Mouse (Mus musculus): ENCODE measurements around the gene Dnajc10. TPM values are rescaled to one million over a fixed set of nuclear protein-coding genes. Genes with fewer than 3 reads are reported as not detected.

Gene Dnajc10
- polyA plus RNA-seq, 1 experiment from 2014 or later: 66.9 TPM

GRCm38 (mm10) chr2:80303957-80304356 is 11.3 kb upstream of the Dnajc10 start:
- H3K4me3 ChIP-seq (replicated peaks): no peak overlapping the region
- H3K9me3 ChIP-seq: no peaks in the 10 kb centered on the region
- no peak overlapping the region for H3K9ac ChIP-seq
- H3K27me3 ChIP-seq (replicated peaks): no peaks in the 10 kb centered on the region
- no peak overlapping the region for H3K27ac ChIP-seq
- H3K4me2 ChIP-seq: no peak overlapping the region
- no peaks in the 10 kb centered on the region for H3K4me1 ChIP-seq
- no peak for ATAC-seq (ENCODE audit: insufficient read depth, low FRiP score, low read depth)
- no peaks in the 10 kb centered on the region for H3K36me3 ChIP-seq
- 94% methylated on average over 2 of the region's 2 CpGs for WGBS

DNA sequence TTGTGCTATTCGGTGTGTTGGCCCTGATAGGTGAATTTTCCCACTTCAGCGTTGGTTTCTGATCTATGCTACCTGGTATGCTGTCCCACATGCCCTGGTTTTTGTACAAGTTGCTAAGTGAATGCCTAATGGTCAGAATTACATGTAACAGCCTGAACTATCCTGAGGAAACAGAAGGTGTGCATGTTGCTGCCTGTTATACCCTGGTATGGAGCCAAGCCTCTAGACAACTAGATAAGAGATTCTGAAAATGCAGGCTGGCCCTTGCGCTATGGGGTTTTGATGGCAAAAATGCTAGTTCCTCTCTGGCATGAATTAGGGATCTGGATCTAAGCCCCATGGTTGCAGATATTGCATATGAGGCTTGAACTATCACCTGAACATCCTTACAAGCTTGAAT is 7.6 kb upstream of the Dnajc10 start:
- no peaks in the 10 kb centered on the region for H3K36me3 ChIP-seq
- no peaks in the 10 kb centered on the region for H3K4me1 ChIP-seq
- H3K4me2 ChIP-seq: no peak overlapping the region
- H3K27me3 ChIP-seq (replicated peaks): no peaks in the 10 kb centered on the region
- ATAC-seq (ENCODE audit: insufficient read depth, low FRiP score, low read depth): no peak
- H3K9ac ChIP-seq: no peak overlapping the region
- no peak overlapping the region for H3K27ac ChIP-seq
- no peaks in the 10 kb centered on the region for H3K9me3 ChIP-seq
- no peak overlapping the region for H3K4me3 ChIP-seq (replicated peaks)
- WGBS: 90% methylated on average over 3 of the region's 3 CpGs

GRCm38 (mm10) chr2:80309775-80310174 is 5.5 kb upstream of the Dnajc10 start:
- Histone ChIP-seq H3K9ac (no peak overlapping the region), H3K9me3 (no peaks in the 10 kb centered on the region), H3K4me1 (no peaks in the 10 kb centered on the region), H3K36me3 (no peaks in the 10 kb centered on the region), H3K27me3 (replicated peaks) (no peaks in the 10 kb centered on the region), H3K4me2 (no peak overlapping the region), H3K27ac (no peak overlapping the region), H3K4me3 (replicated peaks) (no peak overlapping the region)
- WGBS: 65% methylated on average over 4 of the region's 4 CpGs
- ATAC-seq (ENCODE audit: insufficient read depth, low FRiP score, low read depth): no peak

- Histone ChIP-seq H3K9me3 (no peaks in the 10 kb centered on the region), H3K27ac (no peak overlapping the region), H3K9ac (no peak overlapping the region), H3K36me3 (no peaks in the 10 kb centered on the region), H3K4me2 (no peak overlapping the region), H3K4me1 (no peaks in the 10 kb centered on the region), H3K4me3 (replicated peaks) (no peak overlapping the region), H3K27me3 (replicated peaks) (no peaks in the 10 kb centered on the region)
- WGBS: 47% methylated on average over 4 of the region's 4 CpGs
- no peak for ATAC-seq (ENCODE audit: insufficient read depth, low FRiP score, low read depth)
Observed at GRCm38 (mm10) chr2:80310772-80311171, 4.5 kb upstream of the Dnajc10 start.

- Histone ChIP-seq H3K9ac (no peak overlapping the region), H3K27me3 (replicated peaks) (no peaks in the 10 kb centered on the region), H3K4me2 (no peak overlapping the region), H3K27ac (no peak overlapping the region), H3K9me3 (no peaks in the 10 kb centered on the region), H3K4me3 (replicated peaks) (no peak overlapping the region), H3K4me1 (no peaks in the 10 kb centered on the region), H3K36me3 (no peaks in the 10 kb centered on the region)
- WGBS: 68% methylated on average over 4 of the region's 4 CpGs
- ATAC-seq (ENCODE audit: insufficient read depth, low FRiP score, low read depth): no peak
Observed at GRCm38 (mm10) chr2:80311350-80311749, 3.9 kb upstream of the Dnajc10 start.

DNA sequence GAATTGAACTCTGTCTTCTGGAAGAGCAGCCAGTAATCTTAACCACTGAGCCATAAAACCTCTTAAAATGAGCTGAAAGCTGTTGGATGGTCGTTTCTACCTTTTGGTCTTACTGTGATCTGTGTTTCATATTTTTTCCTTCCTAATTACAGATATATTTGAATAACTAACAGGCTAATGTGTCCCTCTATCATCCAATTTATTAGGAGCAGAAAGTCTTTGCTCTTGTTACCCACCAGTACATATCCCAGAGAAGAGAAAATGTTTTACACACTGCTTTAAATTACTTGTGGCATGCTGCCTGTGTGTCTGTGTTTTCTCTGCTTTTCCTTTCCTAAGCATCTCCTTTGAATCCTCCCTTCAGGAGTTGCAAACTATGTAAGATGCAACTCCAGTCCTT is 1.1 kb upstream of the Dnajc10 start:
- no peaks in the 10 kb centered on the region for H3K36me3 ChIP-seq
- ATAC-seq (ENCODE audit: insufficient read depth, low FRiP score, low read depth): no peak
- no peaks in the 10 kb centered on the region for H3K9me3 ChIP-seq
- no peaks in the 10 kb centered on the region for H3K27me3 ChIP-seq (replicated peaks)
- 40% methylated on average over 1 of the region's 1 CpGs for WGBS
- peak overlapping the region; percentile 1; the same call in 1 of the 2 replicates for H3K4me2 ChIP-seq
- H3K4me3 ChIP-seq (replicated peaks): no peak overlapping the region
- no peak overlapping the region for H3K9ac ChIP-seq
- H3K27ac ChIP-seq: no peak overlapping the region
- no peaks in the 10 kb centered on the region for H3K4me1 ChIP-seq

- 25% methylated on average over 7 of the region's 7 CpGs for WGBS
- H3K27me3 ChIP-seq (replicated peaks): no peaks in the 10 kb centered on the region
- H3K9me3 ChIP-seq: no peaks in the 10 kb centered on the region
- H3K9ac ChIP-seq: no peak overlapping the region
- H3K4me2 ChIP-seq: peak overlapping the region; percentile 72
- ATAC-seq (ENCODE audit: insufficient read depth, low FRiP score, low read depth): no peak
- H3K27ac ChIP-seq: peak overlapping the region; percentile 98
- H3K4me3 ChIP-seq (replicated peaks): peak overlapping the region; percentile 88
- no peaks in the 10 kb centered on the region for H3K4me1 ChIP-seq
- no peaks in the 10 kb centered on the region for H3K36me3 ChIP-seq
Observed at GRCm38 (mm10) chr2:80314854-80315241, 418 bp upstream of the Dnajc10 start.

GRCm38 (mm10) chr2:80322878-80323277 is 7.6 kb downstream of the Dnajc10 start:
- no peaks in the 10 kb centered on the region for H3K4me1 ChIP-seq
- H3K9ac ChIP-seq: no peak overlapping the region
- no peaks in the 10 kb centered on the region for H3K27me3 ChIP-seq (replicated peaks)
- H3K9me3 ChIP-seq: no peaks in the 10 kb centered on the region
- no peak overlapping the region for H3K27ac ChIP-seq
- H3K4me3 ChIP-seq (replicated peaks): no peak overlapping the region
- no peak for ATAC-seq (ENCODE audit: insufficient read depth, low FRiP score, low read depth)
- WGBS: 92% methylated on average over 4 of the region's 4 CpGs
- no peak overlapping the region for H3K4me2 ChIP-seq
- H3K36me3 ChIP-seq: peaks cover 21% of the 10 kb centered on the region

GRCm38 (mm10) chr2:80325779-80326178 is 10.5 kb downstream of the Dnajc10 start:
- no peak overlapping the region for H3K9ac ChIP-seq
- H3K9me3 ChIP-seq: no peaks in the 10 kb centered on the region
- no peak overlapping the region for H3K4me3 ChIP-seq (replicated peaks)
- no peaks in the 10 kb centered on the region for H3K4me1 ChIP-seq
- no peak overlapping the region for H3K27ac ChIP-seq
- H3K36me3 ChIP-seq: peaks cover 21% of the 10 kb centered on the region
- ATAC-seq (ENCODE audit: insufficient read depth, low FRiP score, low read depth): no peak
- 93% methylated on average over 2 of the region's 2 CpGs for WGBS
- no peaks in the 10 kb centered on the region for H3K27me3 ChIP-seq (replicated peaks)
- no peak overlapping the region for H3K4me2 ChIP-seq

DNA sequence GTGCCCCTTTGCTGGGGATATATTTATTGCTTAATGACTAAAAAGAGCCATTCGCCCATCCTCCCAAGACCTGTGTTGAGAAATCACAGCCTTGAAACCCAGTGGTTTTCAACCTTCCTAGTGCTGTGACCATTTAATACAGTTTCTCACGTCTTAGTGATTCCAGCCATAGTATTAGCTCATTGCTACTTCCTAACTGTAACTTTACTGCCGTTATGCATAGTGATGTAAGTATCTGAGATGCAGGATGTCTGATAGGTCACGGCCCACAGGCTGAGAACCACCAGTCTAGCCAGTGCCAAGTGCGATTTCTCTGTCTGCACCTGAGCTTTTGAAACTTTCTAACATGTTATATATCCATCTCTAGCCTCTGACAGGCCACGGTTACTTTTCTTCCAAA is 12.0 kb downstream of the Dnajc10 start:
- Histone ChIP-seq H3K4me2 (no peak overlapping the region), H3K4me3 (replicated peaks) (no peak overlapping the region), H3K9ac (no peak overlapping the region), H3K9me3 (no peaks in the 10 kb centered on the region), H3K4me1 (no peaks in the 10 kb centered on the region), H3K27me3 (replicated peaks) (no peaks in the 10 kb centered on the region), H3K27ac (no peak overlapping the region), H3K36me3 (peaks cover 17% of the 10 kb centered on the region)
- no peak for ATAC-seq (ENCODE audit: insufficient read depth, low FRiP score, low read depth)
- WGBS: 88% methylated on average over 6 of the region's 6 CpGs

DNA sequence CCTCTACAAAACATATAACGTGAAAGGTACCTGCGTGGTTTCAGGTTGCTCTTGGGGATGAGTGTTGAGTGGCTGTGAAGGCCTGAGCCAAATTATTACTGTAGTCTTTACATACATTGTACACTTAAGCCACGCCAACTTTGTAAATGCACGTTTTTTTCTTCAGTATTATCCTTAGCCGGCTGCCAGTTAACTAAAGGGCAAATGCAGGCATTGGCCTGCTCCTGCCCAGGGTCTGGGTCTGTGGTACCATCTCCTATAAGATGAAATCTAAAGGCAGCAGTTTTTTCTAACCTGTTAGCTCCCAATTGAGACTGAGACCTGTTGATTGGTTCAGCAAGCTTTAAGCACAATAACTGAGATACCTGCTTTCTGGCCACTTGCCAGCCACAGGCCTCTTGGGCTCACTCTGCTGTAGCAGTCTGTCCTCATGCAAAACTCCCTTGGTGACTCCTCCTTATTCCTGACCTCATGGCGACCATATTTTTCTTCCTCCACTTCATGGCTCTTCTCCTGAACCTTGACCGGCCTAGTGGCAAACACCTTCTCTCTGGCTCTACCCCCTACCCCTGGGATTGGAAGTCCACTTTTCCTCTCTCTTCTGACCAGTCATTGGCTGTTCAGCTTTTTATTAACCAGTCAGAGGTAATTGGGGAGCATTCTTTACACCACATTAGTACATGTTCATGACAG is 13.8 kb downstream of the Dnajc10 start:
- Histone ChIP-seq H3K9ac (no peak overlapping the region), H3K27ac (no peak overlapping the region), H3K4me1 (no peaks in the 10 kb centered on the region), H3K4me3 (replicated peaks) (no peak overlapping the region), H3K9me3 (no peaks in the 10 kb centered on the region), H3K36me3 (peaks cover 11% of the 10 kb centered on the region), H3K4me2 (no peak overlapping the region), H3K27me3 (replicated peaks) (no peaks in the 10 kb centered on the region)
- no peak for ATAC-seq (ENCODE audit: insufficient read depth, low FRiP score, low read depth)
- WGBS: 90% methylated on average over 7 of the region's 7 CpGs

GRCm38 (mm10) chr2:80340537-80340936 is 25.3 kb downstream of the Dnajc10 start:
- Histone ChIP-seq H3K27me3 (replicated peaks) (no peaks in the 10 kb centered on the region), H3K4me2 (no peak overlapping the region), H3K9ac (no peak overlapping the region), H3K27ac (no peak overlapping the region), H3K4me3 (replicated peaks) (no peak overlapping the region), H3K4me1 (no peaks in the 10 kb centered on the region), H3K9me3 (no peaks in the 10 kb centered on the region), H3K36me3 (peaks cover 44% of the 10 kb centered on the region)
- WGBS: 95% methylated on average over 9 of the region's 9 CpGs
- ATAC-seq (ENCODE audit: insufficient read depth, low FRiP score, low read depth): no peak

GRCm38 (mm10) chr2:80354531-80354930 is 39.3 kb downstream of the Dnajc10 start:
- peaks cover 8% of the 10 kb centered on the region; the same call in 1 of the 2 replicates for H3K36me3 ChIP-seq
- WGBS: 88% methylated on average over 4 of the region's 4 CpGs
- no peak overlapping the region for H3K4me3 ChIP-seq (replicated peaks)
- H3K4me1 ChIP-seq: no peaks in the 10 kb centered on the region
- H3K9ac ChIP-seq: no peak overlapping the region
- H3K27me3 ChIP-seq (replicated peaks): no peaks in the 10 kb centered on the region
- no peak for ATAC-seq (ENCODE audit: insufficient read depth, low FRiP score, low read depth)
- H3K4me2 ChIP-seq: no peak overlapping the region
- H3K9me3 ChIP-seq: no peaks in the 10 kb centered on the region
- no peak overlapping the region for H3K27ac ChIP-seq

All from stomach, embryonic 15.5 days (tissue).